39 mouse cellular contexts compared by ENCODE assay signal in genomic region chr11:120562949-120563348, GRCm38 (mm10). TPM values are rescaled to one million over a fixed set of nuclear protein-coding genes. Genes with fewer than 3 reads are reported as not detected.
"Had no signal": no experiment of that assay in that cellular context is flagged by ENCODE, and none has a peak within 500 bp of the region (broad histone marks: within the 10 kb centered on the region; RNA-seq: fewer than 3 reads in every experiment).

No protein-coding gene starts in this region.

- H3K27ac ChIP-seq: heart, embryonic 13.5 days; heart, embryonic 15.5 days; hindbrain, embryonic 10.5 days; hindbrain, embryonic 12.5 days; hindbrain, embryonic 13.5 days; hindbrain, embryonic 14.5 days; hindbrain, embryonic 15.5 days; hindbrain, postnatal 0 days; intestine, embryonic 15.5 days; kidney, embryonic 15.5 days; kidney, postnatal 0 days; layer of hippocampus, adult 2 months; left cerebral cortex, adult 2 months had no signal

- DNase-seq: heart, postnatal 10 days; heart, postnatal 14 days; heart, postnatal 36 days; heart, postnatal 4 days; kidney, adult 11 months; kidney, adult 18-20 months; kidney, adult 2 months; kidney, adult 8-10 months; kidney, adult 9 months; kidney, postnatal 10 days; kidney, postnatal 14 days; kidney, postnatal 25 days; kidney, postnatal 36 days; kidney, postnatal 4 days; layer of hippocampus, adult 9-11 months; layer of hippocampus, postnatal 36 days had no signal

- H3K4me3 ChIP-seq: heart, embryonic 12.5 days; heart, embryonic 13.5 days; heart, embryonic 15.5 days; hindbrain, embryonic 10.5 days; hindbrain, embryonic 12.5 days; hindbrain, embryonic 13.5 days; hindbrain, embryonic 15.5 days; intestine, embryonic 15.5 days; kidney, embryonic 15.5 days; layer of hippocampus, adult 2 months; left cerebral cortex, adult 2 months had no signal

RNA-seq across cellular contexts. Expression of gene Ppp1r27, which starts 12.0 kb away (rescaled TPM):
- total RNA-seq: heart, postnatal 25 days; hematopoietic stem cell, adult 5-6 weeks; hindbrain, postnatal 0 days; layer of hippocampus, adult 18-20 months; layer of hippocampus, adult 2 months; layer of hippocampus, adult 8-10 months; layer of hippocampus, postnatal 10 days; layer of hippocampus, postnatal 14 days; layer of hippocampus, postnatal 25 days; layer of hippocampus, postnatal 36 days; left cerebral cortex, adult 18-20 months; left cerebral cortex, adult 2 months; left cerebral cortex, adult 8-10 months had no signal

RNA-seq across cellular contexts. Expression of gene Gcgr, which starts 32.5 kb away (rescaled TPM):
- total RNA-seq: hematopoietic stem cell, adult 5-6 weeks; layer of hippocampus, adult 18-20 months; layer of hippocampus, adult 2 months; left cerebral cortex, adult 2 months had no signal
